Mouse (Mus musculus) myocyte (in vitro differentiated cells): Measurements from ENCODE around the gene Hps4.

Experiments used
- MAX ChIP-seq: IDR thresholded peaks from one replicate; pipeline ENCODE4 v1.6.1; 2011; ENCODE audit warnings: low read depth, mild to moderate bottlenecking, control low read depth
- POLR2A ChIP-seq: IDR thresholded peaks from one replicate; pipeline ENCODE4 v1.6.1; 2011; ENCODE audit warnings: low read depth, mild to moderate bottlenecking, control low read depth, moderate library complexity; ENCODE audit not compliant: insufficient read length
- TCF3 ChIP-seq: IDR thresholded peaks from one replicate; pipeline ENCODE4 v1.6.1; 2011; ENCODE audit warnings: low read depth, control low read depth; ENCODE audit not compliant: insufficient read length
- USF1 ChIP-seq: IDR thresholded peaks from one replicate; pipeline ENCODE4 v1.6.1; 2011; ENCODE audit warnings: low read depth, mild to moderate bottlenecking, control low read depth, moderate library complexity

DNA sequence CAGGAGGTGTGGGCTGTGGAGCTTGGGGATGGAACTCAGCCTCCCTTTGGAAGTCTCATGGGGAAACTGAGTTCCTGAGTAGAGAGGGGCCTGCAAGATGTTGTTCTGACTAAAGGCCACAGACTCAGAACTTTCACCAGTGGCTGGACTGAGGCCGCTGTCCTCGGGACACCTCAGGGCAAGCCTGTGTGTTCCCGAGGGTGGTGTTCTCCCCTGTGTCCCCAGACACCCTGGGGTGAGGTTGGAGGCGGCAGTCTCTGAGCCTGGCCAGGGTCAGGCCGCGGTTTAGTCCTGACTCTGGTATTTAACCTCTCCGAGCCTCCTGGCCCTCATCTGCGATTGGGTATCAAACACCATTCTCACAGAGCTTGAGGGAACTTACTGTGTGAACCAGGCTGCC lies 47.3 kb upstream of the Hps4 start:
- TF ChIP-seq POLR2A (no peak), MAX (no peak), USF1 (no peak), TCF3 (no peak)
